Mouse (Mus musculus): ENCODE data around the gene Duxbl3. TPM values are rescaled to one million over a fixed set of nuclear protein-coding genes. Genes with fewer than 3 reads are reported as not detected.
"Not testable (repeated sequence)": the region's sequence is repeated elsewhere in the genome, so short reads cannot be mapped to it uniquely, and the experiment has no call there.

Duxbl3 gene
- 1 to 10 TPM in 1 of 2 experiments, under 1 TPM in 1; 0.85 to 3.1 TPM for total RNA-seq (2021)
- long read RNA-seq, experiment 1, partial matches to known transcripts, result 0 of 1 reads
- long read RNA-seq, experiment 1, other reads (novel, unspliced or antisense), result 1 of 1 reads
- long read RNA-seq, experiment 2, result 0 reads

- DNase-seq, result not testable (repeated sequence)
Measured at GRCm38 (mm10) chr14:26257756-26258617, at the start of gene Duxbl3. Duxbl3 (plus strand) TSS chr14:26257962.

GRCm38 (mm10) chr14:26216233-26217000 lies 41.3 kb upstream of the Duxbl3 start:
- not testable (repeated sequence) for DNase-seq

- DNase-seq, result not testable (repeated sequence)
Measured at GRCm38 (mm10) chr14:26237183-26237582, 20.6 kb upstream of the Duxbl3 start.

GRCm38 (mm10) chr14:26258729-26259128 lies 967 bp downstream of the Duxbl3 start:
- not testable (repeated sequence) for DNase-seq

- DNase-seq, result not testable (repeated sequence)
Measured at GRCm38 (mm10) chr14:26286737-26287136, 29.0 kb downstream of the Duxbl3 start.

- DNase-seq, result no peak
Measured at GRCm38 (mm10) chr14:26293859-26294258, 36.1 kb downstream of the Duxbl3 start.

- no peak for DNase-seq
Measured at GRCm38 (mm10) chr14:26297055-26297454, 39.3 kb downstream of the Duxbl3 start.

- DNase-seq, result no peak
Measured at GRCm38 (mm10) chr14:26297484-26297883, 39.7 kb downstream of the Duxbl3 start.

GRCm38 (mm10) chr14:26303111-26303510 lies 45.3 kb downstream of the Duxbl3 start:
- no peak for DNase-seq

- no peak for DNase-seq
Measured at GRCm38 (mm10) chr14:26306032-26306431, 48.3 kb downstream of the Duxbl3 start.

GRCm38 (mm10) chr14:26308813-26309212 lies 51.1 kb downstream of the Duxbl3 start:
- DNase-seq, result no peak

- DNase-seq, result no peak
Measured at GRCm38 (mm10) chr14:26309511-26309910, 51.7 kb downstream of the Duxbl3 start.

- DNase-seq, result no peak
Measured at GRCm38 (mm10) chr14:26316246-26316730, 58.5 kb downstream of the Duxbl3 start.

Other genes with a start within 250 kb of the Duxbl3 start
- 10 to 100 TPM; 22.1 to 34.3 TPM for gene Gm9780, start 215.3 kb upstream of the Duxbl3 start, total RNA-seq (2021)
- 10 to 100 TPM; 17.5 to 18.6 TPM for gene Tmem254c, start 190.6 kb upstream of the Duxbl3 start, total RNA-seq (2021)
- not detected for gene Cphx2, start 176.4 kb upstream of the Duxbl3 start, total RNA-seq (2021)
- gene Cphx3, start 175.7 kb upstream of the Duxbl3 start, total RNA-seq (2021), result not detected
- gene Duxbl2, start 139.6 kb upstream of the Duxbl3 start, total RNA-seq (2021), result 1 to 10 TPM; 2.1 to 2.2 TPM
- 10 to 100 TPM; 77.9 to 90.8 TPM for gene Plac9b, start 75.5 kb upstream of the Duxbl3 start, total RNA-seq (2021)
- gene Tmem254b, start 50.9 kb upstream of the Duxbl3 start, total RNA-seq (2021), result 1 to 10 TPM; 3.7 to 4.0 TPM

All from gastrocnemius, postnatal 10 days (tissue).